Mouse (Mus musculus): Measurements from ENCODE around the gene Sesn3.
"Not testable (repeated sequence)": the region's sequence is repeated elsewhere in the genome, so short reads cannot be mapped to it uniquely, and the experiment has no call there.

Sesn3 gene

DNA sequence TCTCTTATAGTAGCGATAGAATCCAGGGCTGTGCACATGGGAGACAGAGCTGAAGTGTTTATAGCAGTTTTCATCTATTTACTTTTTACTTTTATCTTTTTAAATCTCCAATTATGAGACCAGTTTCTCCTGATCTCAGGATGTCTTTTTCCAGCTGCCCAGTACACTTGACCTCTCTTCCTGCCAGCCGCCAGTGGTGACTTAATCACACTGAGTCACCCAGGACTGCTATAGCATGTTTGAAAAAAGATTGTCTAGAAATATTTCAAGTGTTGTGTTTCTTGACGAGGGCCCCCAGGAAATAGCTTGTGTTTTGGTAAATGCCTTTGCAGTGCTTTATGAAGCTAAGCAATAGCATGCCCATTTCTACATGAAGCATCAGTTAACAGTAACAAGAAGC, 10.2 kb downstream of the Sesn3 start:
- no peak for DNase-seq

GRCm38 (mm10) chr9:14287234-14287633, 12.4 kb downstream of the Sesn3 start:
- no peak for DNase-seq

- no peak for DNase-seq
Observed at GRCm38 (mm10) chr9:14288500-14288899, 13.6 kb downstream of the Sesn3 start.

DNA sequence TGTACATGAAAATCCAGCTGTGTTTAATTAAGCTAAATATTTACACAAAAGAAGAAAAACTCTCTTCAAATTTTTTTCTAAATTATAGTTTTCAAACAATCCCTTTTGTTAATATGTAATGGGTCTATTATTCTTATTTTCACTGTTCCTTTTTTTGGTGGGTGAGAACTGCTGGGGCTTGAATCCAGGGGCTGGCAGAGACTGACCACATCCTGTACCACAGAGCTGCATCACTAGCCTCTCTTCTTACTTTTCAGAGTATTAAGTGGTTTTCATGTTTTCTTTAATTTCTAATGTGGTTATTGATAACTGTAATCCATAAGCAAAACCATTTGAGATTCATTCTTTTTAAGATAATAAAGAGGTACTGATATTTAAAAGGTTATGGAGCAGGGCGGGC, 19.0 kb downstream of the Sesn3 start:
- no peak for DNase-seq

GRCm38 (mm10) chr9:14295680-14296440, 21.0 kb downstream of the Sesn3 start:
- DNase-seq: no peak

GRCm38 (mm10) chr9:14297204-14297603, 22.3 kb downstream of the Sesn3 start:
- no peak for DNase-seq

- no peak for DNase-seq
Observed at GRCm38 (mm10) chr9:14299819-14300218, 25.0 kb downstream of the Sesn3 start.

GRCm38 (mm10) chr9:14300795-14301194, 25.9 kb downstream of the Sesn3 start:
- DNase-seq: no peak

DNA sequence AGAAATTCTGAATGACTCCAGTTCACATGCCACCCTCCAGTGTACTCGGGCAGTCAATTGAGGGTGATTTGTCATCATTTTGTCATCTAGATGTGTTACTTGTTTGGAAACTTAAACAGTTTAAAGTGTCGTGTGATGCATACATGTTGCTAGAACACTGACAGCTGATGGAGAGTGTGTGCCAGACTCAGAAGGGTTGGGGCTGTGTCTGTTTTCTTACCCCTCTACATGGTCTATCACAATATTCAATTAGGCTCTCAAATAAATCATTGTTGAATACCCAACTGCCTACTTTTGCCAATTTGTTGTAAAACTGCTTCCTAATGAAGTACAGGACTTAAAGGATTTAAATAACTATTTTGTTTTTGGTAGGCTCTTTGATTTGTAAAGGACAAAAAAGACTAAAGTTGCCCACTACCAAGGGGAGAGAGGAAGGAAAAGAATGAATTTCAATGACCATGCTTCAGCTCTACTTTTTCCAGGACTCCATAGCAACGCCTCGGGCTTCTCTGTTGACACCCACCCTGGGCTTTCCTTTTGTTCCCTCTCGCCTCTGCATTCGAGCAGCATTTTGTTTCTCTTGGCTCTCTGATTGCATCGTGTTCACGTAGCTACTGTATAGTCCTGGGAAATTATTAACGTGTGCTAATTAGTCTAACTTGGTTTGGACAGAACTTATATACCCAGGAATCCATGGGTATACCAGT, 29.5 kb downstream of the Sesn3 start:
- DNase-seq: no peak

- no peak for DNase-seq
Observed at GRCm38 (mm10) chr9:14307341-14307740, 32.5 kb downstream of the Sesn3 start.

DNA sequence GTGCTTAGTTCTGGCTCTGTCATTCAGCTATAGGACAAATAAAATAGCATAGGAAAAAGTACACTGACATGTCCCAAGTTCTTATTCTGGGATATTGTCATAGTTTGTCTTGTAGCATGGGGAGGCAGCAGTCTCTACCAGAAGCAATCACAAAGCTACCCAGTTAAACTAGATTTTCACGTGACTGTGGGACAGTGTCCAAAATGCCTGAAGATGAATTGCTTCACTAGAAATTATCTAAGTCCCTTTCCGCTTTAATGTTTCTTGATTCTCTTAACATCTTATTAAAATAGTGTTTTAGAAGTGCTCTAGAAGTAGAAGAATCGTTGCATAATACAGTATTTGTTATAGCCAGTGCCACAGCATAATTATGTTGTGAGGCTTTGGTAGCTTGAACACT, 39.1 kb downstream of the Sesn3 start:
- no peak for DNase-seq

- DNase-seq: no peak
Observed at GRCm38 (mm10) chr9:14314477-14314876, 39.6 kb downstream of the Sesn3 start.

GRCm38 (mm10) chr9:14316618-14317017, 41.8 kb downstream of the Sesn3 start:
- no peak for DNase-seq

GRCm38 (mm10) chr9:14335829-14336228, 61.0 kb downstream of the Sesn3 start:
- DNase-seq: no peak

GRCm38 (mm10) chr9:14336901-14337300, 62.0 kb downstream of the Sesn3 start:
- peak; percentile 77 for DNase-seq

DNA sequence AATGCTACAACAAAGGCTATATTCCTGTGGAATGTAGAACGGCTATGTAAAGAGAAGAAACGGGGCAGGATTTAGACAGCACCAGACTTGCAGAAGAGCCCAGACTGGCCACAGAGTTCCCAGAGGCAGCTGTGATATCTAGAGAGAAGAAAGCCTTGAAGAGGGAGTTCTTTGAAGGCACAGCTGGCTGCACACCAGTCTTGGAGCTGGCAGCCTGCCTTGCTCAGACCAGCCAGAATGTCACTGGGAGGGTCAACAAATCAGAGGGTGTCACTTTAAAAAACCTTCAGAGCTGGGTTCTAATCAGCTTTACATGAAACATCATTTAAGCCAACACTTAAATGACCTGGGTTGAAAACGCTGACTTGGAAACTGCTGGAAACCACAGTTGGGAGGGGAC, 63.8 kb downstream of the Sesn3 start:
- DNase-seq: no peak

DNA sequence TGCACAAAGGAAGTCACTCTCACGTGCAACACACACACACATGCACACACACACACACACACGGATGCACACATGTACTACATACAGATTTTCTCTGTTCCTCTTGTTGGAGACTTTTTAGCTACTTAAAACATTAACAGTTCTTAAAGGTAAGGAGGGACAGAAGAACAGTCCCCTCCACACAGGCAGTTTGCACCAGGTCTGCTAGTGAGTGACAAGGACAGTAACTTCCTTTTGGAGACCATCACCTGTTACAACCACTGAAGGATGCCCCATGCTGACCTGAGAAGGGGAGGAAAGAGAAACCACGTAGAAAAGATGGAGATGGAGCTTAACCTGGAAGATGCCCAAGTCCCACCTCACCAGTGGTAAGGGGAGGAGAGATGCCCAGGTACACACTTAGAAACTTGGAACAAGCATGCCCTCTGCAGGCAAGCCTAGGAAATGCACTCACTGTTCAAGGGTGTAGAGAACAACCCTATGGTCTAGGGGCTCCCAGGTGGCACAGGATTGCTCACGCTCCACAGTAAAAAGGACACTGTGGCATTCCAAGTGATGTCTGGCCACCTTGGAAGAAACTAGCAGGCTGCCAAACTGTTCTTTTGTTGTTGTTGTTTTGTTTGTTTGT, 67.3 kb downstream of the Sesn3 start:
- DNase-seq: peak; percentile 62

- DNase-seq: not testable (repeated sequence)
Observed at GRCm38 (mm10) chr9:14345866-14346265, 71.0 kb downstream of the Sesn3 start.

DNA sequence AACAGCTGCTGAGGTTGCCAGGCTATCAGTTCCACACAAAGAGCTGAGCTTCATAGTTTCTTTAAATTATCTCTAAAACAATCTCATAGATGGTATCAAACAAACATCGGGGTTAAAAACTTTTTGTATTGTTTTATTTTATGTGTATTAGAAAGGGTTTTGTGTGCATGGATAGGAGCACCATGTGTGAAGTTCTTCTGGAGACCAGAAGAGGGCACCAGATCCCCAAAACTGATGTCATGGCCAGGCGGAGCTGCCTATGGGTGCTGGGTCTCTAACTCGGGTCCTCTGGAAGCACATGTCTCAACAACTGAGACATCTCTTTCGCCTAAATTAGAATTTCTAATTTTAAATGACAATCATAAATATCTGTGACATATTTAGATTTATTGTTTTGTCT, 73.5 kb downstream of the Sesn3 start:
- DNase-seq: no peak

DNA sequence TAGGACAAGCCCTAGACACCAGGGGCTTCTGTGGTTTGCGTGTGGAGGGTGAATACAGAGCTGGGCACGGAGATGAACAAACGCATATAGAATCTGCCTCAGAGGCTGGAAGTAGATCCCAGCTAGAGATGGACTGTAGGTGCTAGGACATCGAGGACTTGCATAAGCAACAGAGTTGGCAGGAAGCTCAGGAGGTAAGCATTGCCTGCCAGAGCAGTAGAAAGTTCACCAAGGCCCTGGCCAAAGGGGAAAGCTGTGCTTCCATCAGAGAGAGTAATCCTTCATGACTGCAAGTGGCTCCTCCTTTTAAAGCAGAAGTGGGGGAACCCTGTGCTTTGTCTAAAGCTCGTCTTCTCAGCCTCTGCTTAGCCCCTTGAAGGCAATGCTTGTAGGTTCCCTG, 74.5 kb downstream of the Sesn3 start:
- DNase-seq: no peak

GRCm38 (mm10) chr9:14350787-14351186, 75.9 kb downstream of the Sesn3 start:
- no peak for DNase-seq

DNA sequence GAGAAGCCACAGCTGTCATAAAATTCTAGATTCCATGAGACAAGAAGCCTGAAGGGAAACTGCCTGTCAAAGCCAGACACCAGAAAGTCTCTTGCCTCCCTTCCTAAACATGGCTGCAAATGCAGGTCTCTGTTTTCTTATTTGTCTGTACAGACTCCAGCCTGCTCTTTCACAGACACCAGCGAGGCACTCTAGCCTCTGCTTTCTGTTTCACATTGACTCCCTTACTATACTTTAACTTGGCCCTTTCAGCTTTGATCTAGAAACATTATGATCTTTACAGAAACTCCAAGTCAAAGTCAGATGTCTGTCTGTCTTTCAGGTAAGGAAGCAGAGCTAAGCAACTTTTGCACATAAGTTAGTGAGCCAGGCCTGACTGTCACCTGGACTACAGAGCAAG, 77.5 kb downstream of the Sesn3 start:
- DNase-seq: no peak

- no peak for DNase-seq
Observed at GRCm38 (mm10) chr9:14354852-14355251, 80.0 kb downstream of the Sesn3 start.

DNA sequence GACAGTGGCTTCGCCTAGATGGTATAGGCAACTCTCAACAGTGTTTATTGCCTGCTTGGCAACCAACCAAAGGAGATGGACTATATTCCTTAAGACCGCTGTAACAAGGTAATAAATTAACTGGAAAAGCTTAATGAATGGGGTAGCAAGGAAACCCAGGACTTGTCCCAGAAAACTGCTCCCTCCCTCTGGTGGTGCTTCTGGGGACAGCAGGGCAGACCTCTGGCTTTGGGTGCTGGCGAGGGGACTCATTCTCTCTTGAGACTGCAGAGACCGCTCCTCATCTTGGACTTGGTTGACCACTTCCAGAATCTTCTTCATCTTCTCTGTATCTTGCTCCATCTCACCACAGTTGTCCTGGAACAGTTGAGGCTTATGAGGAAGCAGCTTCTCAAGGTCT, 82.2 kb downstream of the Sesn3 start:
- no peak for DNase-seq

All from cerebellum, adult 11-12 months (tissue).